In genomic region chr13:113337223-113337858, GRCm38 (mm10) we compare ENCODE assay signal across 9 mouse cellular contexts. TPM values are rescaled to one million over a fixed set of nuclear protein-coding genes. Genes with fewer than 3 reads are reported as not detected.
DNase-seq lines count a peak whose midpoint lies in the region; ATAC-seq lines count a peak whose summit lies in the region.
"Had no signal": no experiment of that assay in that cellular context is flagged by ENCODE, and none has a peak within 500 bp of the region (broad histone marks: within the 10 kb centered on the region; RNA-seq: fewer than 3 reads in every experiment).

No protein-coding gene starts in this region.

- ATAC-seq in kidney, embryonic 15.5 days (replicated peaks; ENCODE audit: low FRiP score): peak; percentile 59
- 0 out of 2 replicates have a peak, but pooled peaks have one; percentile 7 for ATAC-seq in limb, embryonic 11.5 days (ENCODE audit: insufficient number of reproducible peaks, low FRiP score, low TSS enrichment, low read depth)
- ATAC-seq in neural tube, embryonic 13.5 days (ENCODE audit: low read depth): 0 out of 2 replicates have a peak, but pooled peaks have one; percentile 32

- H3K9me3 ChIP-seq in kidney, embryonic 15.5 days (replicated peaks): no peaks in the 10 kb centered on the region
- no peaks in the 10 kb centered on the region for H3K9me3 ChIP-seq in limb, embryonic 11.5 days (ENCODE audit: control insufficient read depth, low read length)
- no peaks in the 10 kb centered on the region for H3K9me3 ChIP-seq in neural tube, embryonic 13.5 days
- H3K9me3 ChIP-seq: limb, embryonic 15.5 days had no signal

- peak; percentile 82 for DNase-seq in testis, postnatal 10 days (ENCODE audit: low spot score)
- no peak for DNase-seq in testis, postnatal 14 days (ENCODE audit: low spot score)
- DNase-seq in c-Kit-positive CD71-negative TER-119-negative erythroid progenitor cells, embryonic 14.5 days (ENCODE audit: low read depth): peak; percentile 37
- DNase-seq in frontal cortex, postnatal 25 days (ENCODE audit: low spot score in 2 of 2): peak; percentile 49 to 60
- peak; percentile 71 for DNase-seq in limb, embryonic 11.5 days (ENCODE audit: low spot score)
- peak; percentile 74 for DNase-seq in thymus, postnatal 4 days

- H3K27ac ChIP-seq in kidney, embryonic 15.5 days: no peak overlapping the region
- H3K27ac ChIP-seq in limb, embryonic 11.5 days (replicated peaks; ENCODE audit: low read depth, low read length): no peak overlapping the region
- no peak overlapping the region for H3K27ac ChIP-seq in neural tube, embryonic 13.5 days (replicated peaks)
- H3K27ac ChIP-seq: limb, embryonic 15.5 days had no signal

- WGBS in kidney, embryonic 15.5 days: 50% methylated on average over 6 of the region's 6 CpGs
- WGBS in limb, embryonic 11.5 days: 59% methylated on average over 6 of the region's 6 CpGs
- WGBS in neural tube, embryonic 13.5 days: 37% methylated on average over 6 of the region's 6 CpGs

- no peaks in the 10 kb centered on the region for H3K27me3 ChIP-seq in kidney, embryonic 15.5 days
- H3K27me3 ChIP-seq in limb, embryonic 11.5 days (ENCODE audit: control insufficient read depth, insufficient read depth, low read length): no peaks in the 10 kb centered on the region
- H3K27me3 ChIP-seq in neural tube, embryonic 13.5 days: no peaks in the 10 kb centered on the region
- H3K27me3 ChIP-seq: limb, embryonic 15.5 days had no signal

- H3K4me3 ChIP-seq in kidney, embryonic 15.5 days (replicated peaks): no peak overlapping the region
- no peak overlapping the region for H3K4me3 ChIP-seq in limb, embryonic 11.5 days (ENCODE audit: low read depth, low read length)
- H3K4me3 ChIP-seq in neural tube, embryonic 13.5 days: no peak overlapping the region
- H3K4me3 ChIP-seq: limb, embryonic 15.5 days had no signal

- H3K4me1 ChIP-seq in kidney, embryonic 15.5 days: peaks cover 20% of the 10 kb centered on the region
- peaks cover 11% of the 10 kb centered on the region for H3K4me1 ChIP-seq in limb, embryonic 11.5 days (ENCODE audit: control insufficient read depth, insufficient read depth, low read length)
- 0 out of 2 replicates have a peak, but pooled peaks cover 4% of the 10 kb centered on the region for H3K4me1 ChIP-seq in neural tube, embryonic 13.5 days (replicated peaks)

- no peak overlapping the region for H3K4me2 ChIP-seq in kidney, embryonic 15.5 days
- H3K4me2 ChIP-seq in limb, embryonic 11.5 days (ENCODE audit: low read depth, severe bottlenecking): no peak overlapping the region
- H3K4me2 ChIP-seq in neural tube, embryonic 13.5 days: no peak overlapping the region
- H3K4me2 ChIP-seq: limb, embryonic 15.5 days had no signal

- H3K36me3 ChIP-seq in kidney, embryonic 15.5 days: no peaks in the 10 kb centered on the region
- no peaks in the 10 kb centered on the region for H3K36me3 ChIP-seq in limb, embryonic 11.5 days (ENCODE audit: control insufficient read depth, insufficient read depth, low read length)
- H3K36me3 ChIP-seq in neural tube, embryonic 13.5 days: no peaks in the 10 kb centered on the region
- H3K36me3 ChIP-seq: limb, embryonic 15.5 days had no signal

- no peak overlapping the region for H3K9ac ChIP-seq in kidney, embryonic 15.5 days
- no peak overlapping the region; the same call in 1 of the 2 replicates for H3K9ac ChIP-seq in limb, embryonic 11.5 days (ENCODE audit: low read length)
- no peak overlapping the region for H3K9ac ChIP-seq in neural tube, embryonic 13.5 days
- H3K9ac ChIP-seq: limb, embryonic 15.5 days had no signal

RNA-seq across cellular contexts. Expression of gene BC067074, which starts 44.4 kb away (rescaled TPM):
- polyA plus RNA-seq in kidney, embryonic 15.5 days (2015; fragmentation: Nextera tagmentation; extraction: Ambion mirVana): 5.2 and 5.7 TPM in 2 replicates
- 7.1 and 8.8 TPM in 2 replicates for polyA plus RNA-seq in limb, embryonic 11.5 days (2014; fragmentation: Nextera tagmentation; extraction: Ambion mirVana)
- 0.59 and 0.92 TPM in 2 replicates for polyA plus RNA-seq in neural tube, embryonic 13.5 days (2015; fragmentation: Nextera tagmentation; extraction: Ambion mirVana)

Comparison
In these comparisons a context has a peak if more than half of its experiments do, and no peak if none do; other contexts are left out.
1. ATAC-seq: peak in every context shown above with its lines; median percentile 59 in kidney, embryonic 15.5 days; 32 in neural tube, embryonic 13.5 days; 7 in limb, embryonic 11.5 days.